Mouse (Mus musculus): ENCODE measurements around the gene Odf4. TPM values are rescaled to one million over a fixed set of nuclear protein-coding genes. Genes with fewer than 3 reads are reported as not detected.
"Not testable (repeated sequence)": the region's sequence is repeated elsewhere in the genome, so short reads cannot be mapped to it uniquely, and the experiment has no call there.

The Odf4 gene
- not detected in 2 replicates for polyA plus RNA-seq (2012; rRNA removed)

DNA sequence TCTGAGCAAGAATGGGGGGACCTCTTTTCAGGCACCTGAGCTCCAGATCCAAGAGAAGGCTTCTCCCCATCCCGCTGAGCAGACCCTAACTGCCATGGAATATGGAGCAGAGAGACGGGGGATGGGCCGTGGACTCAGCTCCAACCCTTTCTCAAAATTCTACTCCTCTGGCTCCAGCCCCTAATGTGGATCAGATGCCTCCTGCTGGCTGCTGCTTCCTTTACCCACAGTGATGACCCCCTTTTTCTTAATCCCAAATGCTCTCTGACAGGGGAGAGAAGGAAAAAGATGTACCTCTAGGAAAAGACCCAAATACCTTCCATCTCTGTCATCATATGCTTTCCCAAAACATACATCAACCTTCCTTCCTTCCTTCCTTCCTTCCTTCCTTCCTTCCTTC, at the start of gene Odf4:
Gene Odf4 (minus strand): TSS at position 101 of the 400 bp plus-strand sequence.
- no peak for DNase-seq (ENCODE audit: low read depth, low spot score)
- WGBS: 83% methylated on average over 3 of the region's 3 CpGs

DNA sequence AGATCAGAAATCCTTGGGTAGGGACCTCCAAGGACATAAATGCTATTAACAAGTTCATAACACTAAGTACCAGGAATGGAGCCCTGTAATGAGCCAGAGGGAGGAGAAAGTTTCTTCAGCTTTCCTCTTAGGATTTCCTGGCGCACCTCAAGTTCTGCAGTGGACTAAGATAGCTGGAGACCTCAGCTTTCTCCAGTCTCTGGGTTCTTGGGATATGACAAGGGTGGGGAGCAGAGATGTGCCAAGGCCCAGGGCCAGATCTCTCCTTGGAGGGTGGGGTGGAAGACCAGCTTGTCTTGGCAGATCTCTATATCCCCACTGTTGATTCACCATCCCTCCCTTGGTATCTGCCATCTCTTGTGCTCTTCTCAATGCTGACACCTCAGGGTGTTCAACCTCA, 48.7 kb upstream of the Odf4 start:
- 91% methylated on average over 1 of the region's 1 CpGs for WGBS
- DNase-seq (ENCODE audit: low read depth, low spot score): no peak

DNA sequence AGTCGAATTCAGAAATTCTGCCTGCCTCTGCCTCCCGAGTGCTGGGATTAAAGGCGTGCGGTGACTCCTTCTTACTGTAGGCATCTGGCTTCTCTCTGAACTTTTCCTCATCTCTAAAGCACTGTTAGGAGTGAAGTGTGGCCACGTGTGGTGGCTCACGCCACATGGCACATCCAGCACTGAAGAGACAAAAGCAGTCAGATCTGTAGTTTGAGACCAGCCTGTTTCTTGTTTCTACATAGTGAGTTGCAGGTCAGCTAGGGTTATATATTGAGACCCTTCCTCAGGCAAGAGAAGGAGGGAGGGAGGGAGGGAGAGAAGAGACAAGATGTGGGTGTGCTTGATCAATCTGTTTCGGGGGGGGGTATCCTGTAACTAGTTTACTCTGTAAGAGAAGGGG, 48.2 kb upstream of the Odf4 start, which contains the start of gene Rangrf:
Gene Rangrf (minus strand): TSS at position 101 of the 400 bp plus-strand sequence.
- DNase-seq (ENCODE audit: low read depth, low spot score): no peak
- 85% methylated on average over 7 of the region's 7 CpGs for WGBS

DNA sequence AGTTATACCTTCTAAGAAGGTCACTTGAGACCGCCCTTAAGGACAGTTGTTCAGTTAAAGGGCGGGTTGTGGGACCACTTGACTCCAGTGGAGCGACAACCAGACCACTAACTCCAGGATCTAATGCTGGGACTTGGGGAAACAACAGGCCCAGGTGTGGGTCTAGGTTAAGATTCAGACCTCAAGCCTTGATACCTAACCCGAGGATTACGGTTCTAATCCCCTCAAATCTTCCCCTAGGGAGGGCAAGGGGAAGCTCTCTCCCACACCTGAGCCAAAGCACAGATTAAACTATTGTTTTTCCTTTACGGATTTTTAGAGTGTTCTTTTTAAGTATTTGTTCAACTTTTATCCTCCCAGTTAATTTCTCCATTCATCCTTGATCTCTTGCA, 47.2 kb upstream of the Odf4 start:
- WGBS: 28% methylated on average over 6 of the region's 6 CpGs
- no peak for DNase-seq (ENCODE audit: low read depth, low spot score)

DNA sequence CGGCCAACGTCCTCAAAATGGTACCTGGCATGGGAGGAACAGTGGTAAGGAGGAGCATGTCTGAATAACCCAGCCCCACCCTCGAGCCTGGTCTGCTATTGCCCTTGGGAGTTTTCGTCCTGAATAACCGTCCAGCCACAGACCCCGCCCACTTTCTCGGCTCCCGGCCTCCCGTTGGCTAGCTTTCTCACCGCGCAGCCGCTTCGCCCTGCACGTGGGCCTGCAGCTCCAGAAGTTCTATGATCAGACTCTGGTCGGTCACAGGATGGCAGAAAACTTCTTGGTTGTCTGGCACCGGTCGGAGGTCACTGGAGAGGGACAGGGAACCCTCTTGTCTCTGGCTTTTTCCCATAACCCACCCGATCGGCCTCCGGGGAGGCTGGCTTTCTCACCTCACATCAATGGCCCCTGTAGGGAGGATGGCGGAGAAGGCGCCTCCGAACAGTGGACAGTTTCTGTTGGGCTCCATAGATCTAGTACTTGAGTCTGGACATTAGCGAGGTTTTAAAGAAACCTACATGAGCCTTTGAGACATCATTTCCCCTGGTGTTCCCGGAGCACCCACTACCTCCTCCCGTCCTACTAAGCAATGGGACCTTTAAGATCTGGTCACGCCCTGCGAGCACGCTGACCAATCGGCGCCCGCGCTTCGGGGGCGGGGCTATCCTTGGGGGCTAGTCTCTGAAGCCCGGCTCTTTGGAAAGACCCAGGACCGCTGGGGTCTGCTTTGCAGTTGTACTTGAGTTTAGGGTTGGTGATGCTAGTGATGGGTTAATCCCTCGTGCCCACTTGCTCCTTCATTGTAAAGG, 46.6 kb upstream of the Odf4 start:
- WGBS: under 1% methylated on average over 38 of the region's 38 CpGs
- DNase-seq (ENCODE audit: low read depth, low spot score): not testable (repeated sequence)

DNA sequence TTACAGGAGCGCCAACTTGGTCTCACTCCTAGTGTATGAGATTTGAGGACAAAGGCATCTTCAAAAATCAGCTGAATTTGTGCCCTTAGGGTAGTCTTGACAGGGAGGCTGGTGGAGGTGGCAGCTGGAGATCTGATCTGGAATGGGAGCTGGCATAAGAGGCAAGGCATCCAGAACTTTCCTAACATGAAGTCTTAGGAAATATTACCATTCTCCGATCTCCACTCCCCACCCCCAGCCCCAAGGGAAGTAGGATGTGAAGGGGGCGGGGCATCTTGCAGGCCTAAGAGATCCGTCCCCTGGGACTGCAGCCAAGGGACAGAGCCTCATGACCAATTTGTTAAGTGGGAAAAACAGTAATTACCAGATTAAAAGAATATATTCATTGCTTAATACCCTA, 43.4 kb upstream of the Odf4 start:
- WGBS: 22% methylated on average over 4 of the region's 4 CpGs
- no peak for DNase-seq (ENCODE audit: low read depth, low spot score)

DNA sequence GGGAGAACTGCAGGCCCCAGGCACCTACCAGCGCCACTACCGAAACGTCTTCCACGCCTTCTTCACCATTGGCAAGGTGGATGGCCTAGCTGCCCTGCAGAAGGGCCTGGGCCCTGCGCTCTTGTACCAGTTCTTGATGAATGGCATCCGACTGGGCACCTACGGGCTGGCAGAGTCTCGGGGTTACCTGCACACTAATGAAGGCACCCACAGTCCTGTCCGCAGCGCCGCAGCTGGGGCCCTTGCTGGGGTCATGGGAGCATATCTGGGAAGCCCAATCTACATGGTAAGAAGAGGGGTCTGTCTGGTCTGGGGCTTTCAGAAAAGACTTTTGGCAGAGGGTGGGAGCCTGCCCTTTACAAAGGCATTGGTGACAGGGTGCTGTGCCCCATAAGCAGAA, 41.9 kb upstream of the Odf4 start:
- 66% methylated on average over 11 of the region's 11 CpGs for WGBS
- DNase-seq (ENCODE audit: low read depth, low spot score): no peak

DNA sequence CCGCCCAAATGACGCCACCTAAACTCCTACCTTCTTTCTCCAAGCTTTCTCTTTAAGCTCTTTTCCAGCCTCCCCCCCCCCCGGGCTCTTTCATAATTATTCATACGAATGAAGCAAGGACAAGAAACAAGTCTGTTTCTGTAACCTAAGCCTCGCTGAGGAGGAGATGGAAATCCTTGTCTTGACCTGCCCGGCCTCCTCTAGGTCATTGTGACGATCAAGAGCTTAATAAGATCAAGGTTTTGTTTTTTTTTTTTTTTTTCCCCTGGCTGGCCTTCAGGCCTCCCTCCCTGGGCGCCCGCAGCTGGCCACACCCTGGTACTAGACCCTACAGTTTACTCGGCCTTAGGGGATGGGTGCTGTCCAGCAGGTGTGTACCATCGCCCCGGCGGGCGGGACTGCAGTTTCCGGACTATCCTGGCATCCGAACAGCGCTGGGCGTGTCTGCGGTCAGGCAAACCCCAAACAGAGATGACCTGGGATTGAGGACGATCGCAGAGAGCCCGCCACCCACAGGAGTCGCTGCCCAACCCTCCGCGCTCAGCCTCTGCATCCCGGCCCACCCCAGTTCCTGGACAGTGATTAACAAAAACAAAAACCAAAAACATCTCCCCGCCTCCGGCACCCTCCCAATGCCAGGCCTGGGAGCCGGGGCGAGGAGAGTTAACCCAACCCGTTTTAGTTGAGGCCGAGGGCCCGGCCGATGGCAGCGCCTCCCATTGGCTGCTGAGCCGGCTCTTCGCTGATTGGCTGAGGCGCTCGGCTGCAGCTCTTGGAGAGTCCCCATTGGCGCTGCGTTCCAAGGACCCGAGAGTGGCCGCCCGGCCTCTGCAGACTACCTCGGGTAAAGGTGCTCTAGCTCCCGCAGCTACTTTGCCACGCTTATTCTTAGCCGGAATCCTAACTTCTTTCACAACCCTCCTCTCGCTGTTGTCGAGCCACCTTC, 40.7 kb upstream of the Odf4 start, which contains the start of gene Slc25a35:
Gene Slc25a35 (plus strand): TSS at position 795 of the 946 bp plus-strand sequence.
- DNase-seq (ENCODE audit: low read depth, low spot score): no peak
- WGBS: under 1% methylated on average over 50 of the region's 50 CpGs

DNA sequence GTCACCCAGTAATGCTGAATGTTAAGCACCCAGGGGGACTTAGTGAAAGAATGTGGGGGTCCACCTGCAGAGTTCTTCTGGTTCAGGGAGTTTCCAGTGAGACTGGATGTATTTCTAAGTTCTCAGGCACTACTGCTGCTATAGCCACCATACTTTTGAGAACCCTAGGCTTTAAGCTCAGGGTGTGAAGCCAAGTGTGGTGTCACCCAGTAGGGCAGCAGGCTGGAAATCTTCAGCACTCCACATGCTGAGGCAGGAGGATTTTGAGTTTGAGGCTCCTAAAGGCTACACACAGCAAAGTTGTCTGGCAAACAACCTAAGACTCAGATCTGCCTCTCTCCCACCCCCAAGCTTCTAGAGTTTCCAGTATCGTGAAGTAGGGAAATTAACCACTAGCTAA, 39.7 kb upstream of the Odf4 start:
- no peak for DNase-seq (ENCODE audit: low read depth, low spot score)
- WGBS: 19% methylated on average over 1 of the region's 1 CpGs

DNA sequence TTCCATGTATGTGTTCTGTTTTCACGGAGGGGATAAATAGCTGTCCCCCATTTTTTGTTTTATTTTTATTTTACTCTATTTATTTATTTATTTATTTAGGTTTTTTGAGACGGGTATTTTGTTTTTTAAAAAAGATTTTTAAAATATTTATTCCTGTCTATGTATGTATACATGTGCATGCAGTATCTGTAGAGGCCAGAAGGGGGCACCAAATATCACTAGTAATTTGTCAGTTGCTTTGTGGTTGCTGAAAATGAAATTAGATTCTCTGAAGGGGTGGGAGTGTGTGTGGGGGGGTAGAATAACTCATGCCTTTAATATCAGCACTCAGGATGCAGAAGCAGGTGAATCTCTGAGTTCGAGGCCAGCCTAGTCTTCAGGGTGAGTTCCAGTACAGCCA, 39.0 kb upstream of the Odf4 start:
- DNase-seq (ENCODE audit: low read depth, low spot score): no peak
- WGBS: 25% methylated on average over 3 of the region's 3 CpGs

DNA sequence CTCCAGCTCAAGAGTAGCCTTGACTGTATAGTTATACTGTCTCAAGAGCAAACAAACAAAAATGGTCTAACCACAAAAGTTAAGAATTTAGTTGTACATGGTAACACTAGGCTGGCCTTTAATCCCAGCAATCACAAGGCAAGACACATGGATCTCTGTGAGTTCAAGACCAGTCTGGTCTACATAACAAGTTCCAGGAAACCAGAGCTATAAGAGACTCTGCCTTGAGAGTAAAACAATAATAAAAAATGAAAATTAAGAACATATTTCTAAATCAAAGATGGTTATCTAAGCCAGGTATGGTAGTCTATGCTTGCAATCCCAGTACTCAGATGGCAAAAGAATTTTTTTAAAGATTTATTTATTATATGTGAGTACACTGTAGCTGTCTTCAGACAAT, 38.2 kb upstream of the Odf4 start:
- no peak for DNase-seq (ENCODE audit: low read depth, low spot score)

DNA sequence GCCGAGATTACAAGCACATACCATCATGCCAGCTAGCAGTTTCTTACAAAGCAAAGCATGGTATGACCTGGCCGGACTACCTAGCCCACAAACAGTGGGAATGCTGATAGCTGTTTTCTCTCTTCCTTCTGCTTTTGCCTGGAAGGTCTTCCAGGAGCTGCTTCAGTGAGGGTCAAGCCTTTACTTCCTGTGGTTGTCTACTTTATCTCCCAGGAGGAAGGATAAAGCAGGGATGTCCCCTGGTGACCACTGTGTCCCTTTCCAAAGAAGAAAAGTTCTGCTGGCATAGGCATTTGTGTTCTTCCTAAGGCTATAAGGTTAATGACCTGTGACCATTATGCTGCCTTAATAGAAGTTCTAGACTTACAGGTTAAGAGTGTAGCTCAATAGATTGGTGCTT, 36.5 kb upstream of the Odf4 start:
- no peak for DNase-seq (ENCODE audit: low read depth, low spot score)
- WGBS: 81% methylated on average over 2 of the region's 2 CpGs

DNA sequence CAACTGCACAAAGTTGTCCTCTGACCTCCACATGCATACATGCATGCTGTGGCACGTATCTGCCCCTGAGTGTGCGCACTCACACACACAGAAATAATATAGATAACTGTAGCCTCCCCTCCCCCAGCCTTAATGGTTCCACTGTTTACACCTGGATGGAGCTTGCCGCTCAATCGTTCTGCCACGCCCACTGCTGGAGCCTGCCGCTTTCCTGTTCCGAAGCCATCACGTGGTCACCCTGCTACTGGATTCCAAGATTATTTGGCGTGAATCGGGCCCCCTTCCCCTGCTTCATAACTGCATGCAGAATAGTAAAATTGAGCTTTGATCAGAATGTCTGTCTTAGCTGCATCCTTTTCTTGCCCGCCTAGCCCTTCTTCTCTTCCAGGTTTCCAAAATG, 35.3 kb upstream of the Odf4 start:
- DNase-seq (ENCODE audit: low read depth, low spot score): not testable (repeated sequence)
- WGBS: 15% methylated on average over 11 of the region's 11 CpGs

DNA sequence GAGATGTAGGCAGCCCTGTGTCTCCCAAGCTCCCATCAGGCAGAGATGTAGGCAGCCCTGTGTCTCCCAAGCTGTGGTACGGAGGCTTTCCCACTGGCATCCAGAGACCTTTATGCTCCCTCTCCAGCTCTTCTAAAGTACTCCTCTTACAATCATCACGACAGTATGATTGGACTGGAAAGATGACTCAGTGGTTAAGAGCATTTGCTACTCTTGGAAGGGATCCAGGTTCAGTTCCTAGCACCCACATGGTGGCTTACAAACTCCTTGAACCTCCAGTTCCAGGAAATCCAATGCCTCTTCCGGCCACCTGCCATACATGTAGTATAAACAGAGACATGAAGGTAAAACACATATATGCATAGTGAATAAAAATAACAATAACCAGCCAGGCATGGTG, 34.7 kb upstream of the Odf4 start:
- DNase-seq (ENCODE audit: low read depth, low spot score): no peak

DNA sequence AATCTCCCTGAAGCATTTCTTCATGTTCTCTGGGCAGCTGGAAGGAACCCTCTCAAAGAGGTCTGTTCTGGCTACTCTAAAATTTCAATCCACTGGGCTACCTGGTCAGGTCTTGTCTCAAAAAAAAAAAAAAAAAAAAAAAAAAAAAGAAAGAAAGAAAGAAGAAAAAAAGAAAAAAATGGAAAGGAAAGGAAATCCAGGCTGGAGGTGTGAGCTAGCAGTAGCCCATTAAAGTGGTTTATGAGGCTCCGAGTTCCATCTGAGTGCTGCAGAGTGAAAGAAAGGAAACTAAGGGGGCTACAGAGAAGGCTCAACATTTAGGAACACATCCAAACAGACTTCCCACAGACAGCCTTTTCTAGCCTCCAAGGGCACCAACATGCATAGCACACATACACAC, 31.1 kb upstream of the Odf4 start:
- WGBS: 73% methylated on average over 1 of the region's 1 CpGs
- DNase-seq (ENCODE audit: low read depth, low spot score): no peak

More for the DNA sequence above, 34.7 kb upstream of the Odf4 start:
- 30% methylated on average over 3 of the region's 3 CpGs for WGBS

DNA sequence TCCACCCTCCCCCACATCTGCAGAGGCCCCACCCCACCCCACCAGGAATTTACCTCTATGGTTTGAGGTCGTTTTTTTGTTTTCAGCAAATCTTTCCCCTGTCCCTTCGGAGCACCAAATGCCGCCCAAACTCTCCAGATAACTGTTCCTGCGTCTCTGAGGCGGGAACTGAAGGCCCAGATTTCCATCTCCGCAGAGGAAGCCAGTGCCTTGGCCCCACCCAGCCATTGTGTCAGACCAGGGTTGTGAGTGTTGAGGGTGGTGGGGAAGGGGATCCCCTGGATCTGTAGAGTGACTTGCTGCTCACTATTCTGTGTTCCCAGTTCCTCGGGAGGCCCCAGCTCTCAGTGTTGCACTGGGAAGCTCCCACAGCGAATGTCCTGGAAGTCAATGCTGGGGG, 30.4 kb upstream of the Odf4 start, which contains the start of gene Arhgef15:
Gene Arhgef15 (minus strand): TSS at position 173 of the 400 bp plus-strand sequence.
- 72% methylated on average over 8 of the region's 8 CpGs for WGBS
- DNase-seq (ENCODE audit: low read depth, low spot score): no peak

DNA sequence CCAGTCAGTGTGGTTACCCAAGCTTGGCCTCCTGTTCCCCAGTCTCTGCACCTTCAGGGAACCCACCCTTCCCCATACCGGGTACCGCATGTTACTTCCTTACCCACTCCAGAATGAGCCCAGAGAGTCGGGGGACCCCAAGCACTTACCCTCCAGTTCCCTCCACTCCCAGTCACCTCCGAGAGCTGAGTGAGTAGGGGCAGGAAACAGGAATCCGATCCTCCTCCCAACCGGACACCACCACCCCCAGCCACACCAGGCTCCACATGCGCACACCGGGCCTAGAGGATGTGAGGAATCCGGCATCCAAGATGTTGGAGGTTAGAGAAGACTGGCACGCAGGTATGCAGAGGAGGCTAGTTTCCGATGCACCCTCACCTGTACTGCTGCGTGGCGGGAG, 29.8 kb upstream of the Odf4 start:
- DNase-seq (ENCODE audit: low read depth, low spot score): no peak
- 61% methylated on average over 13 of the region's 13 CpGs for WGBS

DNA sequence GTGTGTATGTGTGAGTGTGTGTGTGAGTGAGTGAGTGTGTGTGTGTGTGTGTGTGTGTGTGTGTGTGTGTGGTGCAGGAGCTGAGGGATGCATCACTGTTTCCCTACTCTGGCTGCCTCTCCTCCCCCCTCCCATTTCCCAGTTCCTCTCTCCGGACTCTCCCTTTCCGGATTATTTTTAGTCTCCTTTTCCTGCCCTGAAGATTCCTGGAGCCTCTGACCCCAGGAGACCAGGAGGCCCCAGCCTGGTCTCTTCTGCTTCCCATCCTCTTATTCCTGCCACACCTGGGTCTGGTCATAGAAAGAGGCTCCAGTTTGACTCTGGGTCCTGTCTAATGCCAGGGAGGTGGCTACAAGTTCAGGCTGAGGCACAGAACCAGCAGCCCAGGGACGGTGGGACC, 29.2 kb upstream of the Odf4 start:
- DNase-seq (ENCODE audit: low read depth, low spot score): no peak
- WGBS: 56% methylated on average over 3 of the region's 3 CpGs

DNA sequence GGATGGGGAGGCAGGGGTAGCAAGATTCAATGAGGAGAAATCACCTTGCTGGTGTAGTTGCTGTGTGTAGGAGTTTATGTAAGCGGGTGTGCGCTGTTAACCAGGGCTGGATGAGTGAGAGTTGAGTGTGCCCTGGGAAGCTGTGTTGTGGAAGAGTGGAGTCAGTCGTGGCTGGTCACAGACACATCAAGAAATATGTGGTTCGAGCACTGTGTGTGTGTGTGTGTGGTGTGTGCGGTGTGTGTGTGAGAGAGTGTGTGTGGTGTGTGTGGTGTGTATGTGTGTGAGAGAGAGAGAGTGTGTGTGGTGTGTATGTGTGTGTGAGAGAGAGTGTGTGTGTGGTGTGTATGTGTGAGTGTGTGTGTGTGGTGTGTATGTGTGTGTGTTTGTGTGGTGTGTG, 28.6 kb upstream of the Odf4 start:
- 72% methylated on average over 5 of the region's 5 CpGs for WGBS
- DNase-seq (ENCODE audit: low read depth, low spot score): no peak

DNA sequence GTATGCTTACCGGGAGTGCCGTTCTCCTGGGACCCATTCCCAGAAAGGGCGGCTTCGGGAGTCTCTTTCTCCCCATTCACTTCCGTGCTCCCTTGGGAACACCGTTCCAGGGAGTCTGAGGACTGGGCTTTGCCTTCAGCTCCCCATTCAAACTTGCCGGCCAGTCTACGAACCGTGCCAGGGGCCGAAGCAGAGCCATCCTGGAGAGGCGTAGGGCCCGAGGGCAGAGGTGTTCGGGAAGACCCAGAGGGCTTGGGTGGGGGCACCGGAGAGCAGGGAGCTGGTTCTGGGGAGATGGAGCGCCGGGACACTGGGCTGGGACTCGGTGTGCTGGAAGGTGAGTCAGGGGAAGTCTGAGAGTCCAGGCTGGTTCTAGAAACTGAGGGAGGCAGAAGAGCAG, 27.5 kb upstream of the Odf4 start:
- WGBS: 2% methylated on average over 17 of the region's 17 CpGs
- no peak for DNase-seq (ENCODE audit: low read depth, low spot score)

DNA sequence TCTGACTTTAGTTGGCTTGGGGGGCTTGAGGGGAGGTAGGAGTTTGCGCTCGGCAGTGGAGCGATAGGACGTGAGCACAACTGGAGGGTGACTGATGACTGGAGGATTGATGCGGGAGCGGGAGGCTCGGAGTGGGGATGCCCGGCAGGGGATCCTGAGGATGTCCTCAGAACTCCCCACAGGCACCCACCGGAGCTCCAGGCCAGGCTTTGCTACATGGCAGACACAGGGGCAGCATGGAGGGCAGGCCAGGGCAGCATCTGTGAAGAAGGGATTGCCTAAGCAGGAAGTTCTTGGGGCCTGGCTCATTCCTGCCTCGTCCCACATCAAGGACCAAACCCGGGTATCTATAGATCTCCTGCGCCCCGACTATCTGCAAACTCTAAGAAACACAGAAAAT, 27.0 kb upstream of the Odf4 start:
- WGBS: 26% methylated on average over 13 of the region's 13 CpGs
- no peak for DNase-seq (ENCODE audit: low read depth, low spot score)
